Mouse (Mus musculus) C2C12 (cell line): ENCODE measurements around the gene Map3k6.

ENCODE experiments used
- CEBPB ChIP-seq: IDR thresholded peaks from one replicate; pipeline ENCODE4 v1.6.1; 2011; ENCODE audit warnings: low read depth, mild to moderate bottlenecking, control low read depth, moderate library complexity
- CTCF ChIP-seq: IDR thresholded peaks from one replicate; pipeline ENCODE4 v1.5.1; 2011; ENCODE audit not compliant: control insufficient read depth, insufficient read depth, insufficient read length
- MAX ChIP-seq: IDR thresholded peaks from one replicate; pipeline ENCODE4 v1.6.1; 2011; ENCODE audit warnings: mild to moderate bottlenecking, control low read depth
- MYOG ChIP-seq: IDR thresholded peaks from one replicate; pipeline ENCODE4 v1.6.1; 2011; ENCODE audit not compliant: control insufficient read depth, insufficient read length; ENCODE audit errors: extremely low read depth
- USF1 ChIP-seq: IDR thresholded peaks from one replicate; pipeline ENCODE4 v1.6.1; 2011; ENCODE audit warnings: low read depth, mild to moderate bottlenecking, control low read depth, moderate library complexity

GRCm38 (mm10) chr4:133252089-133252488 is 11.5 kb downstream of the Map3k6 start:
- TF ChIP-seq CTCF (no peak), CEBPB (no peak), MYOG (no peak), USF1 (no peak), MAX (no peak)
